Comparison of ENCODE assay signal across 29 mouse cellular contexts in genomic region chr4:58886778-58887177, GRCm38 (mm10). TPM values are rescaled to one million over a fixed set of nuclear protein-coding genes. Genes with fewer than 3 reads are reported as not detected.
DNase-seq lines count a peak whose midpoint lies in the region; ATAC-seq and TF ChIP-seq lines count a peak whose summit lies in the region.
"Had no signal": no experiment of that assay in that cellular context is flagged by ENCODE, and none has a peak within 500 bp of the region (broad histone marks: within the 10 kb centered on the region; RNA-seq: fewer than 3 reads in every experiment).

No protein-coding gene starts in this region.

- no peak overlapping the region for H3K4me2 ChIP-seq in liver, postnatal 0 days (ENCODE audit: low read depth, low read length)
- H3K4me2 ChIP-seq: embryonic facial prominence, embryonic 13.5 days; forebrain, embryonic 13.5 days; heart, embryonic 12.5 days; heart, embryonic 15.5 days; hindbrain, embryonic 13.5 days had no signal

- no peaks in the 10 kb centered on the region for H3K9me3 ChIP-seq in G1E (replicated peaks)
- H3K9me3 ChIP-seq in liver, postnatal 0 days (ENCODE audit: low read length) = no peaks in the 10 kb centered on the region
- H3K9me3 ChIP-seq: embryonic facial prominence, embryonic 10.5 days; embryonic facial prominence, embryonic 13.5 days; forebrain, embryonic 10.5 days; forebrain, embryonic 13.5 days; heart, embryonic 12.5 days; heart, embryonic 15.5 days; hindbrain, embryonic 10.5 days; hindbrain, embryonic 13.5 days had no signal

- no peak overlapping the region for H3K9ac ChIP-seq in liver, postnatal 0 days (replicated peaks)
- H3K9ac ChIP-seq: embryonic facial prominence, embryonic 13.5 days; forebrain, embryonic 13.5 days; heart, embryonic 12.5 days; heart, embryonic 15.5 days; hindbrain, embryonic 13.5 days had no signal

- H3K27ac ChIP-seq in gastrocnemius, adult 2 months = peak overlapping the region; percentile 24; the same call in 1 of the 2 replicates
- no peak overlapping the region for H3K27ac ChIP-seq in liver, postnatal 0 days (ENCODE audit: low read depth)
- H3K27ac ChIP-seq: embryonic facial prominence, embryonic 10.5 days; embryonic facial prominence, embryonic 13.5 days; forebrain, embryonic 10.5 days; forebrain, embryonic 13.5 days; heart, embryonic 15.5 days; hindbrain, embryonic 10.5 days; hindbrain, embryonic 13.5 days had no signal

- no peak for DNase-seq in gastrocnemius, adult 2 months
- DNase-seq in gastrocnemius, postnatal 10 days = no peak
- DNase-seq in G1E (ENCODE audit: low spot score) = no peak
- DNase-seq in liver, postnatal 0 days = no peak
- no peak for DNase-seq in kidney, postnatal 14 days
- DNase-seq: adrenal gland, adult 2 months; adrenal gland, postnatal 14 days; cerebellum, adult 11 months; cerebellum, adult 2 months; cerebellum, adult 9-11 months; cerebellum, postnatal 25 days; embryo, embryonic 11 days; gastrocnemius, postnatal 25 days; heart, adult 18-20 months; heart, postnatal 10 days; heart, postnatal 36 days had no signal

- no peak for TF ChIP-seq CTCF in gastrocnemius, adult 2 months (IDR thresholded peaks at IDR 0.05)
- no peak for TF ChIP-seq CTCF in G1E (IDR thresholded peaks at IDR 0.05; ENCODE audit: low read depth, low read length)
- TF ChIP-seq CTCF in liver, postnatal 0 days (IDR thresholded peaks at IDR 0.05; ENCODE audit: low read depth) = no peak

- no peaks in the 10 kb centered on the region for H3K27me3 ChIP-seq in G1E (ENCODE audit: insufficient read depth, low read length)
- H3K27me3 ChIP-seq in liver, postnatal 0 days (ENCODE audit: insufficient read depth, low read length) = no peaks in the 10 kb centered on the region
- H3K27me3 ChIP-seq: embryonic facial prominence, embryonic 13.5 days; forebrain, embryonic 13.5 days; heart, embryonic 12.5 days; heart, embryonic 15.5 days; hindbrain, embryonic 13.5 days had no signal

- 66% methylated on average over 3 of the region's 3 CpGs for WGBS in liver, postnatal 0 days (ENCODE audit: insufficient replicate concordance)

- peaks cover 26% of the 10 kb centered on the region for H3K36me3 ChIP-seq in G1E (replicated peaks)
- no peaks in the 10 kb centered on the region; the same call in 1 of the 2 replicates for H3K36me3 ChIP-seq in liver, postnatal 0 days (replicated peaks; ENCODE audit: insufficient read depth, low read length)
- H3K36me3 ChIP-seq: heart, embryonic 15.5 days; hindbrain, embryonic 13.5 days had no signal

- TF ChIP-seq EP300 in liver, postnatal 0 days (IDR thresholded peaks at IDR 0.05; ENCODE audit: low read depth) = no peak

- H3K4me1 ChIP-seq in G1E (ENCODE audit: insufficient read depth, low read depth, low read length) = peaks cover 30% of the 10 kb centered on the region
- H3K4me1 ChIP-seq in liver, postnatal 0 days (ENCODE audit: insufficient read depth) = peaks cover 7% of the 10 kb centered on the region
- H3K4me1 ChIP-seq: embryonic facial prominence, embryonic 10.5 days; embryonic facial prominence, embryonic 13.5 days; forebrain, embryonic 10.5 days; forebrain, embryonic 13.5 days; hindbrain, embryonic 10.5 days; hindbrain, embryonic 13.5 days had no signal

- intact Hi-C loops in gastrocnemius, adult 2 months (cut with DNase I) = loop anchor here (1.0 kb wide), 1 partner anchor 12 kb away; no protein-coding TSS in a partner anchor

- no peak overlapping the region for H3K4me3 ChIP-seq in gastrocnemius, adult 2 months
- H3K4me3 ChIP-seq in G1E (ENCODE audit: low read depth, low read length) = no peak overlapping the region
- no peak overlapping the region for H3K4me3 ChIP-seq in liver, postnatal 0 days (ENCODE audit: low read depth, low read length)
- H3K4me3 ChIP-seq: embryonic facial prominence, embryonic 10.5 days; embryonic facial prominence, embryonic 13.5 days; erythroblast, embryonic 14.5 days; forebrain, embryonic 10.5 days; forebrain, embryonic 13.5 days; heart, embryonic 12.5 days; heart, embryonic 15.5 days; hindbrain, embryonic 10.5 days; hindbrain, embryonic 13.5 days had no signal

- peak; percentile 40 for ATAC-seq in G1E (ENCODE audit: extremely low read depth, insufficient number of reproducible peaks, low FRiP score, poor library complexity, severe bottlenecking)
- ATAC-seq in liver, postnatal 0 days = peak; percentile 37; the same call in 1 of the 2 replicates
- no peak for ATAC-seq in erythroid progenitor cell, adult 5-6 weeks (replicated peaks; ENCODE audit: low FRiP score, poor library complexity, severe bottlenecking)
- ATAC-seq: forebrain, embryonic 13.5 days; forebrain, embryonic 16.5 days; hindbrain, embryonic 16.5 days had no signal

RNA-seq across cellular contexts. Expression of gene Ecpas, which starts 25.8 kb away (rescaled TPM):
- 100 to 1,000 TPM; 283 to 349 TPM for total RNA-seq in gastrocnemius, adult 2 months (2021)
- total RNA-seq in gastrocnemius, postnatal 10 days (2021) = 100 to 1,000 TPM; 218 to 227 TPM
- total RNA-seq in G1E (2014; fragmentation: Nextera tagmentation) = 243 and 278 TPM in 2 replicates
- 91.0 and 92.5 TPM in 2 replicates for total RNA-seq in G1E (2017)
- polyA plus RNA-seq in G1E (2012) = 27.1 and 28.7 TPM in 2 replicates
- 9.1 and 13.0 TPM in 2 replicates for polyA plus RNA-seq in liver, postnatal 0 days (2015; fragmentation: Nextera tagmentation; extraction: Ambion mirVana)
- 53.0 and 54.1 TPM in 2 replicates for total RNA-seq in erythroid progenitor cell, adult 5-6 weeks (2015; ENCODE audit: low replicate concordance)
- 34.0 and 34.1 TPM in 2 replicates for total RNA-seq in erythroid progenitor cell, adult 5-6 weeks (2017; ENCODE audit: low replicate concordance)

RNA-seq across cellular contexts. Expression of gene Zkscan16, which starts 56.6 kb away (rescaled TPM):
- not detected for total RNA-seq in gastrocnemius, adult 2 months (2021)
- total RNA-seq in gastrocnemius, postnatal 10 days (2021) = under 1 TPM; 0.21 to 0.25 TPM
- total RNA-seq in G1E (2014; fragmentation: Nextera tagmentation) (not detected in 2 replicates), G1E (2017) (0.12 and 0.22 TPM in 2 replicates)
- polyA plus RNA-seq in G1E (2012) = not detected in 2 replicates
- 0.06 TPM in 1 of 2 replicates, not detected in the other for polyA plus RNA-seq in liver, postnatal 0 days (2015; fragmentation: Nextera tagmentation; extraction: Ambion mirVana)
- total RNA-seq in erythroid progenitor cell, adult 5-6 weeks (2015; ENCODE audit: low replicate concordance) = not detected in 2 replicates
- not detected in 2 replicates for total RNA-seq in erythroid progenitor cell, adult 5-6 weeks (2017; ENCODE audit: low replicate concordance)
- total RNA-seq: gastrocnemius, adult 18-20 months; gastrocnemius, postnatal 25 days; heart, postnatal 36 days had no signal
- polyA plus RNA-seq: adrenal gland, adult 2 months; erythroblast, embryonic 14.5 days had no signal
